Mouse (Mus musculus) testis, adult 2 months (tissue): ENCODE results near the gene Rsph14.

Experiments used
- CTCF ChIP-seq: fragments of 200-500 bp; IDR thresholded peaks from 2 replicates; pipeline ENCODE4 v1.5.1; 2012; ENCODE audit warnings: low read depth, mild to moderate bottlenecking, inconsistent platforms, low read length, moderate library complexity; ENCODE audit not compliant: control insufficient read depth, insufficient read depth, insufficient replicate concordance
- POLR2A ChIP-seq: fragments of 200-500 bp; IDR thresholded peaks from 2 replicates; pipeline ENCODE4 v1.6.1; 2012; ENCODE audit warnings: low read depth, mild to moderate bottlenecking, inconsistent platforms, low read length, moderate library complexity; ENCODE audit not compliant: control insufficient read depth

GRCm38 (mm10) chr10:75029677-75030076 is 2.7 kb downstream of the Rsph14 start:
- TF ChIP-seq CTCF: no peak
- no peak for TF ChIP-seq POLR2A
